Mouse (Mus musculus): ENCODE data around the gene Eml1. TPM values are rescaled to one million over a fixed set of nuclear protein-coding genes. Genes with fewer than 3 reads are reported as not detected.

Gene Eml1
- polyA plus RNA-seq, 2 experiments = 38.4 to 44.4 TPM

DNA sequence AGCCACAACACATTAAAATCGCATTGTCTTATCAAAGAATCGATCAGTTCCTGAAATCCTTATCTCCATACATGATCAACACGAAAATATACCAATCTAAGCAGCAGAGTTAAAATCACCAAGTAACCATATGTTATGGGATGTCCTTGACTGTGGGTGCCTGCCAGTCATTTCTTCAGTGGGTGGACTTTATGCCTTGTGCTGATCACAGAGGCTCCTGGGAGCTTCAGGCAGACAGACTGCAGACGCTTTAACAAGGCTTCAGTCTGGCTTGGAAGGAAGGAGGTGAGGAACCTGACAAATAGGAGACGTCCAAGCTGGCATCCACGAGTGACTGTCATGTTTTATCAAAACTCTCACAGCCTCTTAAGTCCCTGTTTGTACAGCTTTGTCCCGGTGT, 139.8 kb downstream of the Eml1 start:
- H3K36me3 ChIP-seq (ENCODE audit: control insufficient read depth, insufficient read depth, low read length) = 0 out of 2 replicates have a peak, but pooled peaks cover 3% of the 10 kb centered on the region
- ATAC-seq (ENCODE audit: low FRiP score, low read depth) = no peak
- TF ChIP-seq POLR2A (IDR thresholded peaks at IDR 0.05; ENCODE audit: borderline replicate concordance, extremely low read depth, insufficient read depth, insufficient read length) = no peak
- H3K4me2 ChIP-seq (replicated peaks; ENCODE audit: low read depth, low read length, severe bottlenecking) = no peak overlapping the region
- H3K27ac ChIP-seq (replicated peaks; ENCODE audit: low read depth, low read length) = no peak overlapping the region
- no peak for DNase-seq (ENCODE audit: low spot score)
- H3K9me3 ChIP-seq (ENCODE audit: control insufficient read depth, low read length) = no peaks in the 10 kb centered on the region
- H3K27me3 ChIP-seq (ENCODE audit: control insufficient read depth, insufficient read depth, low read length) = no peaks in the 10 kb centered on the region
- 74% methylated on average over 7 of the region's 7 CpGs for WGBS
- no peak overlapping the region for H3K9ac ChIP-seq (ENCODE audit: low read depth, low read length, severe bottlenecking)
- H3K4me3 ChIP-seq (replicated peaks; ENCODE audit: low read length) = no peak overlapping the region
- H3K4me1 ChIP-seq (ENCODE audit: control insufficient read depth, insufficient read depth, low read length) = no peaks in the 10 kb centered on the region

DNA sequence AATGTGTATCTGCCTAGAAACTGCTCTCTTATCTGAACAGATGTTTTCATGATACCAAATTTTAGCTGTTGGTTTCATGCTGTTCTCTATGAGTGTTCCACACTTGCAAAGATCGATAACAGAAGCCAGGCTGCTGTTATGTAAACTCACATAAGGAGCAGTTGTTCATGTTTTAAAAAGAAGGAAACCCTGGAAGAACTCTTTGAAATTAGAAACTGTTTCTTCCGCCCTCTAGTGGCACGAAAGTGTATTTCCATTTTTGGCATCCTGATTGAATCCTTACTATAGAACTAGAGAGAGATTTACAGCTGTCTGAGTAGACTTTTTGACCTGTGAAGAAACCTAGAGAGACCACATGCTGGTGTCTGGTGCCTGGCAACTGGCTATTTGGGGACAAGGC, 140.3 kb downstream of the Eml1 start:
- Histone ChIP-seq H3K27me3 (ENCODE audit: control insufficient read depth, insufficient read depth, low read length) (no peaks in the 10 kb centered on the region), H3K4me3 (replicated peaks; ENCODE audit: low read length) (no peak overlapping the region), H3K9me3 (ENCODE audit: control insufficient read depth, low read length) (no peaks in the 10 kb centered on the region), H3K27ac (replicated peaks; ENCODE audit: low read depth, low read length) (no peak overlapping the region), H3K4me2 (replicated peaks; ENCODE audit: low read depth, low read length, severe bottlenecking) (no peak overlapping the region), H3K36me3 (ENCODE audit: control insufficient read depth, insufficient read depth, low read length) (0 out of 2 replicates have a peak, but pooled peaks cover 3% of the 10 kb centered on the region), H3K4me1 (ENCODE audit: control insufficient read depth, insufficient read depth, low read length) (no peaks in the 10 kb centered on the region), H3K9ac (ENCODE audit: low read depth, low read length, severe bottlenecking) (no peak overlapping the region)
- peak; percentile 75 for DNase-seq (ENCODE audit: low spot score)
- ATAC-seq (ENCODE audit: low FRiP score, low read depth) = no peak
- 10% methylated on average over 3 of the region's 3 CpGs for WGBS
- no peak for TF ChIP-seq POLR2A (IDR thresholded peaks at IDR 0.05; ENCODE audit: borderline replicate concordance, extremely low read depth, insufficient read depth, insufficient read length)

DNA sequence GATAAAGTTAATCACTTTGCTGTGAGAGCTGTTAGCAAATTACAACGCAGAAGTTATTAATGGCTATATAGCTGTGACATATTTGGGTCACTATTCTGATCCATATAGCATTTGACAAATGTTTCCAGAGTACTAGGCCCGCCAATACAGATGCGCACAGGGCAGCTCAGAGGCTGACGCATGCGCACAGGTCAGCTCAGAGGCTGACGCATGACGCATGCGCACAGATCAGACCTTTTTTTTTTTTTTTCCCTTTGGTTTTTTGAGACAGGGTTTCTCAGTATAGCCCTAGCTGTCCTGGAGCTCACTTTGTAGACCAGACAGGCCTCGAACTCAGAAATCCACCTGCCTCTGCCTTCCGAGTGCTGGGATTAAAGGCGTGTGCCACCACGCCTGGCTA, 144.7 kb downstream of the Eml1 start:
- Histone ChIP-seq H3K9me3 (ENCODE audit: control insufficient read depth, low read length) (no peaks in the 10 kb centered on the region), H3K36me3 (ENCODE audit: control insufficient read depth, insufficient read depth, low read length) (0 out of 2 replicates have a peak, but pooled peaks cover 3% of the 10 kb centered on the region), H3K27ac (replicated peaks; ENCODE audit: low read depth, low read length) (no peak overlapping the region), H3K9ac (ENCODE audit: low read depth, low read length, severe bottlenecking) (no peak overlapping the region), H3K4me3 (replicated peaks; ENCODE audit: low read length) (no peak overlapping the region), H3K27me3 (ENCODE audit: control insufficient read depth, insufficient read depth, low read length) (no peaks in the 10 kb centered on the region), H3K4me1 (ENCODE audit: control insufficient read depth, insufficient read depth, low read length) (no peaks in the 10 kb centered on the region), H3K4me2 (replicated peaks; ENCODE audit: low read depth, low read length, severe bottlenecking) (no peak overlapping the region)
- TF ChIP-seq POLR2A (IDR thresholded peaks at IDR 0.05; ENCODE audit: borderline replicate concordance, extremely low read depth, insufficient read depth, insufficient read length) = no peak
- ATAC-seq (ENCODE audit: low FRiP score, low read depth) = no peak
- 95% methylated on average over 12 of the region's 12 CpGs for WGBS
- DNase-seq (ENCODE audit: low spot score) = no peak

DNA sequence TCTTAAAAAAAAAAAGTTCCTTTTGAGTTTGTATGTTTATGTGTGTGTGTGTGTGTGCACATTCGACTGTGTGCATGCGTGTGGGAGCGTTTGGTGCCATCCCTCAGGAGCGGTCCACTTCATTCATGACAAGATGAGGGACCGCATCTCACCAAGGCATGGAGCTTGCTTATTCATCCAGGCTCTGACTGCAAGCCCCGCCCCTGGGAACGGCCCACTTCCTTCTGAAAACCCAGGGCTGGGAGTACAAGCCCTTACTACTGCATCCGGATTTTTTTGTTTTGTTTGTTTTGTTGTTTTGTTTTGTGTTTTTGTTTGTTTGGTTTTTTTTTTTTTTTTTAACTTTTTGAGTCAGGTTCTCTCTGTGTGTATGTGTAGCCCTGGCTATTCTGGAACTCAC, 148.6 kb downstream of the Eml1 start:
- Histone ChIP-seq H3K4me3 (replicated peaks; ENCODE audit: low read length) (no peak overlapping the region), H3K36me3 (ENCODE audit: control insufficient read depth, insufficient read depth, low read length) (peaks cover 16% of the 10 kb centered on the region; the same call in 1 of the 2 replicates), H3K9ac (ENCODE audit: low read depth, low read length, severe bottlenecking) (no peak overlapping the region), H3K27me3 (ENCODE audit: control insufficient read depth, insufficient read depth, low read length) (no peaks in the 10 kb centered on the region), H3K27ac (replicated peaks; ENCODE audit: low read depth, low read length) (no peak overlapping the region), H3K4me1 (ENCODE audit: control insufficient read depth, insufficient read depth, low read length) (no peaks in the 10 kb centered on the region), H3K4me2 (replicated peaks; ENCODE audit: low read depth, low read length, severe bottlenecking) (no peak overlapping the region), H3K9me3 (ENCODE audit: control insufficient read depth, low read length) (no peaks in the 10 kb centered on the region)
- ATAC-seq (ENCODE audit: low FRiP score, low read depth) (no peak), DNase-seq (ENCODE audit: low spot score) (no peak)
- 64% methylated on average over 8 of the region's 8 CpGs for WGBS
- no peak for TF ChIP-seq POLR2A (IDR thresholded peaks at IDR 0.05; ENCODE audit: borderline replicate concordance, extremely low read depth, insufficient read depth, insufficient read length)

DNA sequence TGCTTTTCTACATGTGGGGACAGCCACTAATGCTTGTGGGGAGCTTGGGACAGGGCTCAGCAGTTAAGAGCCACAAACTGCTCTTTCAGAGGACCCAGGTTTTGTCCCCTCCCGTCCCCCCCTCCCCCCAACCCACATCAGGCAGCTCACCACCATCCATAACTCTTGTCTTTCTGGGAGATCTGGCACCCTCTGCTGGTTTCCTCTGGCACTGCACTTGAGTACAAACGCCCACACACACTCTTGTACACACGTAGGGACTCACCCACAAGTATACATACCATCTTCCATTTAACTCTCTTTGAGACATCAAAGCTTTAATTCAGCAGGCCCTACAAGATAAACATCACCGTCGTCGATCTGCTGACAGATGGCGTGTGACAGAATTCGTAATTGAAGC, 158.5 kb downstream of the Eml1 start:
- peaks cover 8% of the 10 kb centered on the region for H3K36me3 ChIP-seq (ENCODE audit: control insufficient read depth, insufficient read depth, low read length)
- no peak for ATAC-seq (ENCODE audit: low FRiP score, low read depth)
- no peak overlapping the region for H3K4me3 ChIP-seq (replicated peaks; ENCODE audit: low read length)
- WGBS = 52% methylated on average over 8 of the region's 8 CpGs
- H3K4me2 ChIP-seq (replicated peaks; ENCODE audit: low read depth, low read length, severe bottlenecking) = no peak overlapping the region
- H3K27me3 ChIP-seq (ENCODE audit: control insufficient read depth, insufficient read depth, low read length) = no peaks in the 10 kb centered on the region
- no peak overlapping the region for H3K9ac ChIP-seq (ENCODE audit: low read depth, low read length, severe bottlenecking)
- DNase-seq (ENCODE audit: low spot score) = peak; percentile 45
- no peak overlapping the region for H3K27ac ChIP-seq (replicated peaks; ENCODE audit: low read depth, low read length)
- no peaks in the 10 kb centered on the region for H3K9me3 ChIP-seq (ENCODE audit: control insufficient read depth, low read length)
- TF ChIP-seq POLR2A (IDR thresholded peaks at IDR 0.05; ENCODE audit: borderline replicate concordance, extremely low read depth, insufficient read depth, insufficient read length) = no peak
- H3K4me1 ChIP-seq (ENCODE audit: control insufficient read depth, insufficient read depth, low read length) = no peaks in the 10 kb centered on the region

DNA sequence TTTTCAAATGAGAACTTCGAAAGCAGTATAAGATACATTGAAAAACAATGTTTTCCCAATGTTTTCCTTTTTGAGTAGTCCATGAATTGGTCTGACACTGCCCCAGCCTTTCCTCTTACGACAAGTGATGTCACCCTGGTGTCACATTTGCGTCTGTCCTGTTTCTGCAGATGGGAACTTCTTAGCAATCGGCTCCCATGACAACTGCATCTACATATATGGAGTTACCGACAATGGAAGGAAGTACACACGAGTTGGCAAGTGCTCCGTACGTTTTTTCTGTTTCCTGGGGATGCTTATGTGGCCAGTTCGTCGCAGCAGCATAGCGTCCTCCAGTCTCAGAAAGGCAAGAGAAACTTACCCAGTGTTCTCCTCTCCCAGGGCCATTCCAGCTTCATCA, 163.7 kb downstream of the Eml1 start:
- Histone ChIP-seq H3K4me3 (replicated peaks; ENCODE audit: low read length) (no peak overlapping the region), H3K36me3 (ENCODE audit: control insufficient read depth, insufficient read depth, low read length) (peaks cover 11% of the 10 kb centered on the region), H3K27ac (replicated peaks; ENCODE audit: low read depth, low read length) (no peak overlapping the region), H3K9ac (ENCODE audit: low read depth, low read length, severe bottlenecking) (no peak overlapping the region), H3K9me3 (ENCODE audit: control insufficient read depth, low read length) (no peaks in the 10 kb centered on the region), H3K4me1 (ENCODE audit: control insufficient read depth, insufficient read depth, low read length) (no peaks in the 10 kb centered on the region), H3K4me2 (replicated peaks; ENCODE audit: low read depth, low read length, severe bottlenecking) (no peak overlapping the region), H3K27me3 (ENCODE audit: control insufficient read depth, insufficient read depth, low read length) (no peaks in the 10 kb centered on the region)
- ATAC-seq (ENCODE audit: low FRiP score, low read depth) (no peak), DNase-seq (ENCODE audit: low spot score) (no peak)
- WGBS = 88% methylated on average over 11 of the region's 11 CpGs
- TF ChIP-seq POLR2A (IDR thresholded peaks at IDR 0.05; ENCODE audit: borderline replicate concordance, extremely low read depth, insufficient read depth, insufficient read length) = no peak
